Mouse (Mus musculus) intestine, embryonic 15.5 days (tissue): ENCODE results near the gene Alb. TPM values are rescaled to one million over a fixed set of nuclear protein-coding genes. Genes with fewer than 3 reads are reported as not detected.
A peak's percentile ranks its signal among the peaks of the same experiment; 100 is the strongest.

Source experiments
- ATAC-seq: fragments of 200-750 bp; cut with Nextera tagmentation; 2 replicates; pipeline ENCODE4 v1.8.0; 2017; ENCODE audit warnings: moderate TSS enrichment, moderate library complexity
- H3K27ac ChIP-seq: fragments of 300-500 bp; sonication (generic); 2 replicates; pipeline ENCODE4 v1.5.1; 2015; ENCODE audit warnings: mild to moderate bottlenecking, inconsistent platforms
- H3K27me3 ChIP-seq: fragments of 300-500 bp; sonication (generic); replicated peaks from 2 replicates; pipeline ENCODE4 v1.6.1; 2015; ENCODE audit warnings: inconsistent platforms
- H3K36me3 ChIP-seq: fragments of 300-500 bp; sonication (generic); 2 replicates; pipeline ENCODE4 v1.6.1; 2015; ENCODE audit warnings: inconsistent platforms
- H3K4me1 ChIP-seq: fragments of 300-500 bp; sonication (generic); replicated peaks from 2 replicates; pipeline ENCODE4 v1.6.1; 2015; ENCODE audit warnings: inconsistent platforms
- H3K4me2 ChIP-seq: fragments of 300-500 bp; sonication (generic); replicated peaks from 2 replicates; pipeline ENCODE4 v1.6.1; 2015; ENCODE audit warnings: mild to moderate bottlenecking, inconsistent platforms
- H3K4me3 ChIP-seq: fragments of 300-500 bp; sonication (generic); replicated peaks from 2 replicates; pipeline ENCODE4 v1.5.1; 2015; ENCODE audit warnings: inconsistent platforms
- H3K9ac ChIP-seq: fragments of 300-500 bp; sonication (generic); 2 replicates; pipeline ENCODE4 v1.6.1; 2015; ENCODE audit warnings: inconsistent platforms
- H3K9me3 ChIP-seq: fragments of 300-500 bp; sonication (generic); 2 replicates; pipeline ENCODE4 v1.6.1; 2016; ENCODE audit warnings: inconsistent platforms
- WGBS: fragments of 180-500 bp; shearing (Covaris S2); methylation state at CpG from one replicate; pipeline ENCODE4 v1.1.7; 2015; 5-methylcytosine and 5-hydroxymethylcytosine counted together
- polyA plus RNA-seq: library from polyadenylated mRNA; unstranded; fragments of >200 nt; fragmentation: Nextera tagmentation; extraction: Ambion mirVana; gene quantifications from 2 replicates; pipeline ENCODE4 v1.2.1, GENCODE M21; 2015

The Alb gene
- polyA plus RNA-seq, 1 experiment from 2014 or later, result 51.4 TPM

GRCm38 (mm10) chr5:90467245-90467644 is 6.5 kb downstream of the Alb start:
- Histone ChIP-seq H3K9me3 (no peaks in the 10 kb centered on the region), H3K36me3 (no peaks in the 10 kb centered on the region), H3K27me3 (no peaks in the 10 kb centered on the region), H3K27ac (no peak overlapping the region), H3K9ac (no peak overlapping the region), H3K4me2 (no peak overlapping the region), H3K4me1 (no peaks in the 10 kb centered on the region), H3K4me3 (no peak overlapping the region)
- ATAC-seq, result no peak
- WGBS, result 61% methylated on average over 6 of the region's 6 CpGs

DNA sequence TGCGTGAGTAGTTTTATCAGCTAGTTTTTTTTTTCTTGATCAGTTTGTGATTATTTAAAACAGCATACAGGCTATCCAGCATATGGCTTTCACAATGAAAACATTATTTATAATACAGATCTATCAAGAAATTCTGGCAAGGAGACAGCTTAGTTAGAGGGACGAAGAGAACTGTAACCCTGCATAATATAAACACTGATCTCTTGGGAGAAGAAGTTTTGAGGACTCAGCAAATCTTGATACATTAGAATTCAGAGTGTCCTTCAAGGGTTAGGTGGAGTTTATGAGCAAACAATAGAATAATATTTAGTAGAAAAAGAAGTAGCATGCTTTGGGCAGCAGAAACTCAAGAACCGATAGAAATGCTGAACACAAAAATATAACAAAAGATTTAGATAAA is 10.1 kb downstream of the Alb start:
- no peaks in the 10 kb centered on the region for H3K36me3 ChIP-seq
- H3K4me2 ChIP-seq, result no peak overlapping the region
- WGBS, result 71% methylated on average over 3 of the region's 3 CpGs
- no peaks in the 10 kb centered on the region for H3K4me1 ChIP-seq
- H3K9me3 ChIP-seq, result no peaks in the 10 kb centered on the region
- no peaks in the 10 kb centered on the region for H3K27me3 ChIP-seq
- no peak overlapping the region for H3K27ac ChIP-seq
- no peak for ATAC-seq
- H3K4me3 ChIP-seq, result no peak overlapping the region
- no peak overlapping the region for H3K9ac ChIP-seq

GRCm38 (mm10) chr5:90473902-90474301 is 13.2 kb downstream of the Alb start:
- Histone ChIP-seq H3K27me3 (no peaks in the 10 kb centered on the region), H3K36me3 (no peaks in the 10 kb centered on the region), H3K9ac (no peak overlapping the region), H3K4me2 (no peak overlapping the region), H3K4me3 (no peak overlapping the region), H3K4me1 (no peaks in the 10 kb centered on the region), H3K27ac (no peak overlapping the region), H3K9me3 (no peaks in the 10 kb centered on the region)
- 86% methylated on average over 4 of the region's 4 CpGs for whole genome bisulfite sequencing
- ATAC-seq, result no peak

DNA sequence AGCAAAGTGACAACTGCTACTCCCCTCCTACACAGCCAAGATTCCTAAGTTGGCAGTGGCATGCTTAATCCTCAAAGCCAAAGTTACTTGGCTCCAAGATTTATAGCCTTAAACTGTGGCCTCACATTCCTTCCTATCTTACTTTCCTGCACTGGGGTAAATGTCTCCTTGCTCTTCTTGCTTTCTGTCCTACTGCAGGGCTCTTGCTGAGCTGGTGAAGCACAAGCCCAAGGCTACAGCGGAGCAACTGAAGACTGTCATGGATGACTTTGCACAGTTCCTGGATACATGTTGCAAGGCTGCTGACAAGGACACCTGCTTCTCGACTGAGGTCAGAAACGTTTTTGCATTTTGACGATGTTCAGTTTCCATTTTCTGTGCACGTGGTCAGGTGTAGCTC is 13.7 kb downstream of the Alb start:
- no peak for ATAC-seq
- H3K4me1 ChIP-seq, result no peaks in the 10 kb centered on the region
- WGBS, result 78% methylated on average over 5 of the region's 5 CpGs
- H3K4me2 ChIP-seq, result no peak overlapping the region
- H3K36me3 ChIP-seq, result no peaks in the 10 kb centered on the region
- no peak overlapping the region for H3K9ac ChIP-seq
- no peaks in the 10 kb centered on the region for H3K27me3 ChIP-seq
- no peak overlapping the region for H3K4me3 ChIP-seq
- H3K27ac ChIP-seq, result no peak overlapping the region
- no peaks in the 10 kb centered on the region for H3K9me3 ChIP-seq

GRCm38 (mm10) chr5:90476741-90477140 is 16.0 kb downstream of the Alb start:
- Histone ChIP-seq H3K9ac (no peak overlapping the region), H3K4me3 (no peak overlapping the region), H3K4me2 (no peak overlapping the region), H3K27me3 (no peaks in the 10 kb centered on the region), H3K9me3 (no peaks in the 10 kb centered on the region), H3K4me1 (no peaks in the 10 kb centered on the region), H3K27ac (no peak overlapping the region), H3K36me3 (no peaks in the 10 kb centered on the region)
- WGBS, result 78% methylated on average over 3 of the region's 3 CpGs
- ATAC-seq, result no peak

GRCm38 (mm10) chr5:90477308-90478140 is 16.8 kb downstream of the Alb start:
- Histone ChIP-seq H3K36me3 (no peaks in the 10 kb centered on the region), H3K4me3 (no peak overlapping the region), H3K4me1 (no peaks in the 10 kb centered on the region), H3K4me2 (no peak overlapping the region), H3K27ac (no peak overlapping the region), H3K9ac (no peak overlapping the region), H3K9me3 (no peaks in the 10 kb centered on the region), H3K27me3 (no peaks in the 10 kb centered on the region)
- 62% methylated on average over 7 of the region's 7 CpGs for WGBS
- ATAC-seq, result no peak

- ATAC-seq, result no peak
- WGBS, result 87% methylated on average over 1 of the region's 1 CpGs
- Histone ChIP-seq H3K4me3 (no peak overlapping the region), H3K9me3 (no peaks in the 10 kb centered on the region), H3K4me2 (no peak overlapping the region), H3K9ac (no peak overlapping the region), H3K27me3 (no peaks in the 10 kb centered on the region), H3K36me3 (no peaks in the 10 kb centered on the region), H3K4me1 (no peaks in the 10 kb centered on the region), H3K27ac (no peak overlapping the region)
These were observed 18.2 kb downstream of the Alb start for GRCm38 (mm10) chr5:90478886-90479285.

DNA sequence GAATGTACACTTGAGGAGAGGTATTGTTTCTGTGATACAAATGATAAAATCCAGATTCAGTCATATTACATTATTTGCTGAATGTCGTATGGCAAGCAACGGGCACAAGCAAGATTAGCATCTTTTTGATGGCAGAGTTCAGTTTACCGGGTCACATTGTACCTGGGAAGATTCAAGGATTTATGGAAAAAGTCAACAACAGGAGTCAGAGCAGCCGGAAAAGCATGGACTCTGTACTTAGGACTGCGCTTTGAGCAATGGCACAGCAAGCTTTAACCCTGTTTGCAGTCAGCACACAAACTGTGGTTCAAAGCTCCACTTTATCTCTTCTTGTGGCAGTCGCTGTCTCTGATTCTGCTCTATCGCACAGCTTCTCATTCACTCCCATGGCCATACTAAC is 24.9 kb downstream of the Alb start:
- no peaks in the 10 kb centered on the region for H3K27me3 ChIP-seq
- no peak overlapping the region for H3K4me3 ChIP-seq
- peak; percentile 78 for ATAC-seq
- H3K9me3 ChIP-seq, result no peaks in the 10 kb centered on the region
- H3K4me1 ChIP-seq, result no peaks in the 10 kb centered on the region
- no peak overlapping the region for H3K9ac ChIP-seq
- 60% methylated on average over 7 of the region's 7 CpGs for WGBS
- H3K27ac ChIP-seq, result no peak overlapping the region
- H3K4me2 ChIP-seq, result no peak overlapping the region
- H3K36me3 ChIP-seq, result no peaks in the 10 kb centered on the region

GRCm38 (mm10) chr5:90488323-90488722 is 27.6 kb downstream of the Alb start:
- Histone ChIP-seq H3K9me3 (no peaks in the 10 kb centered on the region), H3K4me2 (no peak overlapping the region), H3K4me1 (no peaks in the 10 kb centered on the region), H3K4me3 (no peak overlapping the region), H3K27me3 (no peaks in the 10 kb centered on the region), H3K36me3 (no peaks in the 10 kb centered on the region), H3K27ac (no peak overlapping the region), H3K9ac (no peak overlapping the region)
- 68% methylated on average over 7 of the region's 7 CpGs for WGBS
- ATAC-seq, result peak; percentile 78

DNA sequence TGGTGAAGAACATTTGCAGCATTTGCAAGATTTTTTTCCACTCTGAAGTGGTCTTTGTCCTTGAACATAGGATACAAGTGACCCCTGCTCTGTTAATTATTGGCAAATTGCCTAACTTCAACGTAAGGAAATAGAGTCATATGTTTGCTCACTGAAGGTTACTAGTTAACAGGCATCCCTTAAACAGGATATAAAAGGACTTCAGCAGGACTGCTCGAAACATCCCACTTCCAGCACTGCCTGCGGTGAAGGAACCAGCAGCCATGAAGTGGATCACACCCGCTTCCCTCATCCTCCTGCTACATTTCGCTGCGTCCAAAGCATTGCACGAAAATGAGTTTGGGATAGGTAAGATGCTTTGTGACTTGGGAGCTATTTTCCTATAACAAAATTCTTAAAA is 29.8 kb downstream of the Alb start, which contains the start of gene Afp:
TSS of gene Afp (plus strand) at position 220 of the 400 bp plus-strand sequence.
- WGBS, result 73% methylated on average over 7 of the region's 7 CpGs
- 0 out of 2 replicates have a peak, but pooled peaks have one; percentile 32 for ATAC-seq
- Histone ChIP-seq H3K9me3 (no peaks in the 10 kb centered on the region), H3K4me2 (0 out of 2 replicates have a peak within 1 kb of the TSS, but pooled peaks have one; percentile 4), H3K9ac (no peak within 1 kb of the TSS), H3K27me3 (no peaks in the 10 kb centered on the region), H3K4me3 (no peak within 1 kb of the TSS), H3K36me3 (no peaks in the 10 kb centered on the region), H3K27ac (no peak within 1 kb of the TSS), H3K4me1 (no peaks in the 10 kb centered on the region)

GRCm38 (mm10) chr5:90492440-90492839 is 31.7 kb downstream of the Alb start:
- 81% methylated on average over 9 of the region's 9 CpGs for WGBS

DNA sequence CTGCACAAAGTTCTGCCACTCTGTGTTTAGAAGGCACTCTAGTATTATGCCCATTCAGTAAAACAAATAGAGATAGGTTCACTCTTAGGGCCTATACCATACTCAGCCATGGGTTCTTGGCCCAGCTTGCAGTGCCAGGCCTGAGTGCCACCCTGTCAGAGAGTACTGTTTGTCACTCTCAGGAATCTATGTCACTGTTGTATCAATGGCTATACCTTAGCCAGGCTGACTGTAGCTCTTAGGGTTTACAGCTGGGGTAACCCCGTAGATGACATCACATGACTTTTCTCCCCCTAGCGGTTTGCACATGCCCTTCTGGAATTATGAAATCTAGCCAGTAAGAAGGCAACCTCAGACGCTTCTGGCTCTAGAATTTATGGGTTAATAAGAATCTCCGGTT is 33.6 kb downstream of the Alb start:
- no peak overlapping the region for H3K4me3 ChIP-seq
- H3K9me3 ChIP-seq, result no peaks in the 10 kb centered on the region
- H3K27me3 ChIP-seq, result no peaks in the 10 kb centered on the region
- WGBS, result 88% methylated on average over 4 of the region's 4 CpGs
- H3K27ac ChIP-seq, result no peak overlapping the region
- ATAC-seq, result no peak
- no peak overlapping the region for H3K4me2 ChIP-seq
- no peaks in the 10 kb centered on the region for H3K4me1 ChIP-seq
- no peak overlapping the region for H3K9ac ChIP-seq
- H3K36me3 ChIP-seq, result no peaks in the 10 kb centered on the region

More at GRCm38 (mm10) chr5:90492440-90492839, 31.7 kb downstream of the Alb start:
- Histone ChIP-seq H3K9me3 (no peaks in the 10 kb centered on the region), H3K4me3 (no peak overlapping the region), H3K4me1 (no peaks in the 10 kb centered on the region), H3K4me2 (no peak overlapping the region), H3K27me3 (no peaks in the 10 kb centered on the region), H3K27ac (no peak overlapping the region), H3K9ac (no peak overlapping the region), H3K36me3 (no peaks in the 10 kb centered on the region)
- ATAC-seq, result no peak

DNA sequence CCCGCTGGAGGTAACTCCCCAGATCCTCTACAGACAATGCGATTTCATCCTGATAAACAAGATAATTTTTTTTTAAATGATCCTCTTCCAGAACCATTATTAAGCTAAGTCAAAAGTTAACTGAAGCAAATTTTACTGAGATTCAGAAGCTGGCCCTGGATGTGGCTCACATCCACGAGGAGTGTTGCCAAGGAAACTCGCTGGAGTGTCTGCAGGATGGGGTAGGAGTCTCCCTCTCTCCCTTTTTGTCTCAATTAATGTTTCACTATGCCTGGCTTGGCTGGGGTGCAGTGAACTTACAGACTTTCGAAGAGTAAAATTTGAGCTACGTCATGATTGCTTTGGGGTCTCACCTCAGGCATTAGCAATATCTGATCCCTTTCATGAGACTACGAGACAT is 38.8 kb downstream of the Alb start:
- H3K4me2 ChIP-seq, result no peak overlapping the region
- ATAC-seq, result no peak
- 74% methylated on average over 7 of the region's 7 CpGs for WGBS

More for the DNA sequence above, 38.8 kb downstream of the Alb start:
- Histone ChIP-seq H3K36me3 (no peaks in the 10 kb centered on the region), H3K27ac (no peak overlapping the region), H3K27me3 (no peaks in the 10 kb centered on the region), H3K9ac (no peak overlapping the region), H3K4me1 (no peaks in the 10 kb centered on the region), H3K4me3 (no peak overlapping the region), H3K9me3 (no peaks in the 10 kb centered on the region)
